Mouse (Mus musculus) MEL (cell line): ENCODE results near the gene Igflr1.

Experiments used
- CTCF ChIP-seq, 3 experiments: IDR thresholded peaks in 2 of 3; conservative IDR thresholded peaks in 1 of 3; 2 replicates each; pipeline ENCODE4 v1.5.1; 2011 to 2012; ENCODE audit warnings: low read length in 3 of 3, low read depth in 2 of 3, mild to moderate bottlenecking in 2 of 3, improper control_type of control experiment in 1 of 3, inconsistent platforms in 1 of 3, mixed read lengths in 1 of 3, moderate library complexity in 1 of 3; ENCODE audit not compliant: control insufficient read depth in 1 of 3, insufficient read depth in 1 of 3, poor library complexity in 1 of 3, severe bottlenecking in 1 of 3
- EP300 ChIP-seq, 2 experiments: IDR thresholded peaks; 2 replicates each; pipeline ENCODE4 v1.6.1; 2011; ENCODE audit warnings: improper control_type of control experiment in 2 of 2, low read length in 2 of 2, low read depth in 1 of 2, mild to moderate bottlenecking in 1 of 2
- GABPA ChIP-seq: IDR thresholded peaks from 2 replicates; pipeline ENCODE4 v1.6.1; 2012; ENCODE audit warnings: low read depth, mild to moderate bottlenecking, inconsistent platforms, low read length, improper control_type of control experiment, moderate library complexity
- MAFK ChIP-seq: IDR thresholded peaks from 2 replicates; pipeline ENCODE4 v1.6.1; 2011; ENCODE audit warnings: low read depth, mild to moderate bottlenecking, low read length, improper control_type of control experiment, borderline replicate concordance
- MYC ChIP-seq: IDR thresholded peaks from 2 replicates; pipeline ENCODE4 v1.6.1; 2011; ENCODE audit warnings: low read depth, mild to moderate bottlenecking, low read length, improper control_type of control experiment, moderate library complexity

DNA sequence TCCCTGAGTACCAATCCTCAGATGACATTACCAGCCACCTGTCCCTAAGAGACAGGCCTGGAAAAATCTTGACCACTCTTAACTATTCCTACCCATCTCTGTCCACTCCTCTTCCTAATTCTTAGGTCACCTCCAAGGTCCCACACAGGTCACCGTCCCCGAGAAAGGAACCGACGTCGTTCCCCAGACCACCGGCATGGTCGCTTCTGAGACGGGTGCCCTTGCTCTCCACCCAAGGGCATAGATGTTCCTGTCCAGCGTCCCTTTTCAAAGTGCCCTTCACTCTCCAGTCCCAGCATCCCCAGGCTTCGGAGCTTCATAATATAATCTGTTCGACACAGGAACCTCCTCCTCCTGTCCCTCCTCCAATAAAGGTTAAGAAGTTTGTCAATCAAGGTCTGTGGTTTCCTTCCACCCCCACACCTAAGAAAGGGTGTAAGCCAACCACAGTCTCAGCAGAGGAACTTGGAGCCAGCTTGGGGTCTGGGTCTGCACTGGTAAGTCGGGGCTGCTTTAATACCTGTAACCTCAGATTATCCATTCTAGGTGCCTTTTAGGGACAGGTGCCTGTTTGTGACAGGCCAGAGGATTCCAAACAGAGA, at the start of gene Igflr1:
- no peak for TF ChIP-seq CTCF (IDR thresholded peaks at IDR 0.05 in 2 of 3, conservative IDR thresholded peaks at IDR 0.05 in 1 of 3; ENCODE audit: control insufficient read depth in 1 of 3, insufficient read depth in 1 of 3, low read depth in 2 of 3, low read length in 3 of 3, poor library complexity in 1 of 3, severe bottlenecking in 1 of 3)
- TF ChIP-seq EP300 (IDR thresholded peaks at IDR 0.05; ENCODE audit: low read depth in 1 of 2, low read length in 2 of 2) = no peak
- TF ChIP-seq GABPA = no peak
- no peak for TF ChIP-seq MYC
- no peak for TF ChIP-seq MAFK
